Mouse (Mus musculus): Measurements from ENCODE around the gene Ppp3ca. TPM values are rescaled to one million over a fixed set of nuclear protein-coding genes. Genes with fewer than 3 reads are reported as not detected.
A peak's percentile ranks its signal among the peaks of the same experiment; 100 is the strongest.

The Ppp3ca gene
- polyA plus RNA-seq, 1 experiment from 2014 or later: 127 TPM

GRCm38 (mm10) chr3:136671940-136672278 lies 2.0 kb downstream of the Ppp3ca start:
- H3K9me3 ChIP-seq (replicated peaks): no peaks in the 10 kb centered on the region
- H3K4me1 ChIP-seq: peaks cover 33% of the 10 kb centered on the region
- peak overlapping the region; percentile 95 for H3K27ac ChIP-seq
- peak overlapping the region; percentile 92 for H3K4me3 ChIP-seq
- peak overlapping the region; percentile 94 for H3K9ac ChIP-seq
- no peaks in the 10 kb centered on the region for H3K36me3 ChIP-seq
- H3K27me3 ChIP-seq: no peaks in the 10 kb centered on the region
- ATAC-seq (ENCODE audit: low FRiP score): no peak
- 12% methylated on average over 4 of the region's 5 CpGs for WGBS
- peak overlapping the region; percentile 62 for H3K4me2 ChIP-seq (replicated peaks)

GRCm38 (mm10) chr3:136672870-136673269 lies 2.9 kb downstream of the Ppp3ca start:
- Histone ChIP-seq H3K9ac (no peak overlapping the region), H3K4me2 (replicated peaks) (peak overlapping the region; percentile 62), H3K36me3 (no peaks in the 10 kb centered on the region), H3K27ac (no peak overlapping the region), H3K4me1 (peaks cover 33% of the 10 kb centered on the region), H3K27me3 (no peaks in the 10 kb centered on the region), H3K9me3 (replicated peaks) (no peaks in the 10 kb centered on the region), H3K4me3 (peak overlapping the region; percentile 92; the same call in 1 of the 2 replicates)
- 85% methylated on average over 3 of the region's 3 CpGs for WGBS
- ATAC-seq (ENCODE audit: low FRiP score): no peak

GRCm38 (mm10) chr3:136673363-136673762 lies 3.4 kb downstream of the Ppp3ca start:
- no peak overlapping the region for H3K27ac ChIP-seq
- no peak overlapping the region for H3K9ac ChIP-seq
- H3K4me2 ChIP-seq (replicated peaks): no peak overlapping the region; the same call in 1 of the 2 replicates
- H3K4me1 ChIP-seq: peaks cover 34% of the 10 kb centered on the region
- WGBS: 87% methylated on average over 2 of the region's 2 CpGs
- no peak overlapping the region for H3K4me3 ChIP-seq
- no peaks in the 10 kb centered on the region for H3K36me3 ChIP-seq
- ATAC-seq (ENCODE audit: low FRiP score): no peak
- no peaks in the 10 kb centered on the region for H3K27me3 ChIP-seq
- H3K9me3 ChIP-seq (replicated peaks): no peaks in the 10 kb centered on the region

- Histone ChIP-seq H3K27ac (no peak overlapping the region), H3K9me3 (replicated peaks) (no peaks in the 10 kb centered on the region), H3K4me1 (peaks cover 33% of the 10 kb centered on the region), H3K36me3 (no peaks in the 10 kb centered on the region), H3K27me3 (no peaks in the 10 kb centered on the region), H3K9ac (no peak overlapping the region), H3K4me3 (no peak overlapping the region), H3K4me2 (replicated peaks) (0 out of 2 replicates have a peak overlapping the region, but pooled peaks have one; percentile 6)
- no peak for ATAC-seq (ENCODE audit: low FRiP score)
- 74% methylated on average over 5 of the region's 5 CpGs for WGBS
Observed at GRCm38 (mm10) chr3:136674486-136674885, 4.6 kb downstream of the Ppp3ca start.

- no peak overlapping the region for H3K4me3 ChIP-seq
- H3K27me3 ChIP-seq: no peaks in the 10 kb centered on the region
- no peak overlapping the region for H3K27ac ChIP-seq
- H3K9me3 ChIP-seq (replicated peaks): no peaks in the 10 kb centered on the region
- no peak overlapping the region for H3K4me2 ChIP-seq (replicated peaks)
- H3K36me3 ChIP-seq: no peaks in the 10 kb centered on the region
- no peak for ATAC-seq (ENCODE audit: low FRiP score)
- peaks cover 36% of the 10 kb centered on the region for H3K4me1 ChIP-seq
- no peak overlapping the region for H3K9ac ChIP-seq
- 94% methylated on average over 2 of the region's 2 CpGs for WGBS
Observed at GRCm38 (mm10) chr3:136676991-136677390, 7.1 kb downstream of the Ppp3ca start.

- no peak overlapping the region for H3K4me3 ChIP-seq
- no peaks in the 10 kb centered on the region for H3K36me3 ChIP-seq
- no peak overlapping the region for H3K27ac ChIP-seq
- 81% methylated on average over 8 of the region's 8 CpGs for WGBS
- no peak overlapping the region for H3K4me2 ChIP-seq (replicated peaks)
- H3K9me3 ChIP-seq (replicated peaks): no peaks in the 10 kb centered on the region
- no peak for ATAC-seq (ENCODE audit: low FRiP score)
- no peaks in the 10 kb centered on the region for H3K27me3 ChIP-seq
- peaks cover 29% of the 10 kb centered on the region for H3K4me1 ChIP-seq
- no peak overlapping the region for H3K9ac ChIP-seq
Observed at GRCm38 (mm10) chr3:136678386-136678785, 8.5 kb downstream of the Ppp3ca start.

GRCm38 (mm10) chr3:136679903-136680491 lies 10.1 kb downstream of the Ppp3ca start:
- H3K27ac ChIP-seq: no peak overlapping the region
- WGBS: 69% methylated on average over 6 of the region's 6 CpGs
- no peaks in the 10 kb centered on the region for H3K36me3 ChIP-seq
- H3K4me1 ChIP-seq: peaks cover 21% of the 10 kb centered on the region
- no peaks in the 10 kb centered on the region for H3K27me3 ChIP-seq
- H3K9ac ChIP-seq: no peak overlapping the region
- ATAC-seq (ENCODE audit: low FRiP score): 0 out of 2 replicates have a peak, but pooled peaks have one; percentile 32
- H3K4me3 ChIP-seq: no peak overlapping the region
- H3K4me2 ChIP-seq (replicated peaks): no peak overlapping the region
- H3K9me3 ChIP-seq (replicated peaks): no peaks in the 10 kb centered on the region

GRCm38 (mm10) chr3:136682242-136682641 lies 12.3 kb downstream of the Ppp3ca start:
- no peak overlapping the region for H3K9ac ChIP-seq
- 87% methylated on average over 8 of the region's 8 CpGs for WGBS
- no peaks in the 10 kb centered on the region for H3K36me3 ChIP-seq
- no peak overlapping the region for H3K4me3 ChIP-seq
- peaks cover 15% of the 10 kb centered on the region for H3K4me1 ChIP-seq
- H3K27ac ChIP-seq: no peak overlapping the region
- H3K27me3 ChIP-seq: no peaks in the 10 kb centered on the region
- no peak overlapping the region for H3K4me2 ChIP-seq (replicated peaks)
- H3K9me3 ChIP-seq (replicated peaks): no peaks in the 10 kb centered on the region
- ATAC-seq (ENCODE audit: low FRiP score): no peak

GRCm38 (mm10) chr3:136684191-136684958 lies 14.5 kb downstream of the Ppp3ca start:
- Histone ChIP-seq H3K27me3 (no peaks in the 10 kb centered on the region), H3K4me3 (no peak overlapping the region), H3K9ac (no peak overlapping the region), H3K9me3 (replicated peaks) (no peaks in the 10 kb centered on the region), H3K36me3 (no peaks in the 10 kb centered on the region), H3K4me2 (replicated peaks) (no peak overlapping the region), H3K4me1 (peaks cover 15% of the 10 kb centered on the region), H3K27ac (no peak overlapping the region)
- ATAC-seq (ENCODE audit: low FRiP score): no peak
- WGBS: 91% methylated on average over 15 of the region's 15 CpGs

GRCm38 (mm10) chr3:136686429-136686828 lies 16.5 kb downstream of the Ppp3ca start:
- no peaks in the 10 kb centered on the region for H3K9me3 ChIP-seq (replicated peaks)
- H3K9ac ChIP-seq: no peak overlapping the region
- H3K36me3 ChIP-seq: no peaks in the 10 kb centered on the region
- no peak overlapping the region for H3K4me3 ChIP-seq
- no peak overlapping the region for H3K27ac ChIP-seq
- no peaks in the 10 kb centered on the region for H3K27me3 ChIP-seq
- WGBS: 90% methylated on average over 8 of the region's 8 CpGs
- ATAC-seq (ENCODE audit: low FRiP score): no peak
- peaks cover 7% of the 10 kb centered on the region; the same call in 1 of the 2 replicates for H3K4me1 ChIP-seq
- H3K4me2 ChIP-seq (replicated peaks): no peak overlapping the region

GRCm38 (mm10) chr3:136688101-136688586 lies 18.2 kb downstream of the Ppp3ca start:
- H3K4me3 ChIP-seq: no peak overlapping the region
- H3K27me3 ChIP-seq: no peaks in the 10 kb centered on the region
- no peak overlapping the region for H3K27ac ChIP-seq
- H3K36me3 ChIP-seq: no peaks in the 10 kb centered on the region
- ATAC-seq (ENCODE audit: low FRiP score): no peak
- WGBS: 68% methylated on average over 9 of the region's 9 CpGs
- H3K4me1 ChIP-seq: peaks cover 7% of the 10 kb centered on the region; the same call in 1 of the 2 replicates
- no peaks in the 10 kb centered on the region for H3K9me3 ChIP-seq (replicated peaks)
- no peak overlapping the region for H3K4me2 ChIP-seq (replicated peaks)
- H3K9ac ChIP-seq: no peak overlapping the region

GRCm38 (mm10) chr3:136689793-136690543 lies 20.0 kb downstream of the Ppp3ca start:
- no peaks in the 10 kb centered on the region for H3K27me3 ChIP-seq
- no peak overlapping the region for H3K27ac ChIP-seq
- H3K4me3 ChIP-seq: no peak overlapping the region
- no peaks in the 10 kb centered on the region for H3K36me3 ChIP-seq
- H3K9me3 ChIP-seq (replicated peaks): no peaks in the 10 kb centered on the region
- no peak overlapping the region for H3K9ac ChIP-seq
- WGBS: 89% methylated on average over 7 of the region's 7 CpGs
- H3K4me1 ChIP-seq: peaks cover 7% of the 10 kb centered on the region; the same call in 1 of the 2 replicates
- H3K4me2 ChIP-seq (replicated peaks): no peak overlapping the region
- ATAC-seq (ENCODE audit: low FRiP score): no peak
